Mouse (Mus musculus): Measurements from ENCODE around the gene Rassf3.

GRCm38 (mm10) chr10:121391901-121392300, 84.2 kb downstream of the Rassf3 start:
- TF ChIP-seq POLR2A (IDR thresholded peaks at IDR 0.05; ENCODE audit: control insufficient read depth, low read depth, low read length) (no peak), CTCF (IDR thresholded peaks at IDR 0.05; ENCODE audit: control insufficient read depth, insufficient read depth, insufficient replicate concordance, low read depth, low read length) (no peak)
